Mouse (Mus musculus) thymus, adult 2 months (tissue): Measurements from ENCODE around the gene Hlx. TPM values are rescaled to one million over a fixed set of nuclear protein-coding genes. Genes with fewer than 3 reads are reported as not detected.

Experiments used
- DNase-seq: peaks from one replicate; pipeline ENCODE4 v3.0.0; 2021
- H3K27ac ChIP-seq: fragments of 200-500 bp; 2 replicates; pipeline ENCODE4 v1.5.1; 2012; ENCODE audit warnings: low read length, control low read depth; ENCODE audit not compliant: control insufficient read depth, insufficient read depth
- H3K27me3 ChIP-seq: fragments of 200-500 bp; 2 replicates; pipeline ENCODE4 v1.6.1; 2012; ENCODE audit warnings: mild to moderate bottlenecking, low read length, moderate library complexity, mixed read lengths; ENCODE audit not compliant: control insufficient read depth, insufficient read depth
- H3K36me3 ChIP-seq: fragments of 200-500 bp; 2 replicates; pipeline ENCODE4 v1.6.1; 2012; ENCODE audit warnings: mild to moderate bottlenecking, low read length, moderate library complexity; ENCODE audit not compliant: control insufficient read depth, insufficient read depth
- H3K4me1 ChIP-seq: fragments of 200-500 bp; replicated peaks from 2 replicates; pipeline ENCODE4 v1.6.1; 2012; ENCODE audit warnings: low read length; ENCODE audit not compliant: control insufficient read depth, insufficient read depth
- H3K4me3 ChIP-seq: fragments of 200-500 bp; 2 replicates; pipeline ENCODE4 v1.5.1; 2012; ENCODE audit warnings: mild to moderate bottlenecking, low read length, control low read depth, moderate library complexity; ENCODE audit not compliant: control insufficient read depth, insufficient read depth
- CTCF ChIP-seq: fragments of 200-500 bp; IDR thresholded peaks from 2 replicates; pipeline ENCODE4 v1.5.1; 2012; ENCODE audit warnings: mild to moderate bottlenecking, control low read depth, low read length, moderate library complexity, borderline replicate concordance; ENCODE audit not compliant: control insufficient read depth, poor library complexity, insufficient read depth; ENCODE audit errors: extremely low read depth
- POLR2A ChIP-seq: fragments of 200-500 bp; IDR thresholded peaks from 2 replicates; pipeline ENCODE4 v1.6.1; 2012; ENCODE audit warnings: mild to moderate bottlenecking, low read length, control low read depth, moderate library complexity; ENCODE audit not compliant: control insufficient read depth, poor library complexity, insufficient read depth; ENCODE audit errors: extremely low read depth
- WGBS: fragments of 180-500 bp; shearing (Covaris S2); methylation state at CpG from one replicate; pipeline ENCODE4 v1.1.7; 2018; 5-methylcytosine and 5-hydroxymethylcytosine counted together
- polyA plus RNA-seq: library from polyadenylated mRNA; depleted of rRNA; stranded (reverse); fragments of >200 nt; gene quantifications from 2 replicates; pipeline ENCODE4 v1.2.3, GENCODE M21; 2012; rRNA removed

Gene Hlx
- polyA plus RNA-seq, 1 experiment, result 18.4 TPM

GRCm38 (mm10) chr1:184691240-184691639 is 41.2 kb downstream of the Hlx start:
- TF ChIP-seq CTCF, result no peak
- no peak for TF ChIP-seq POLR2A
- H3K27me3 ChIP-seq, result no peaks in the 10 kb centered on the region
- H3K4me3 ChIP-seq, result no peak overlapping the region
- peaks cover 2% of the 10 kb centered on the region; the same call in 1 of the 2 replicates for H3K4me1 ChIP-seq
- H3K36me3 ChIP-seq, result no peaks in the 10 kb centered on the region
- no peak for DNase-seq
- 87% methylated on average over 8 of the region's 8 CpGs for WGBS
- H3K27ac ChIP-seq, result no peak overlapping the region

- H3K36me3 ChIP-seq, result no peaks in the 10 kb centered on the region
- H3K4me3 ChIP-seq, result no peak overlapping the region
- 78% methylated on average over 7 of the region's 7 CpGs for WGBS
- no peak overlapping the region for H3K27ac ChIP-seq
- no peak for DNase-seq
- no peaks in the 10 kb centered on the region for H3K27me3 ChIP-seq
- peaks cover 2% of the 10 kb centered on the region; the same call in 1 of the 2 replicates for H3K4me1 ChIP-seq
- no peak for TF ChIP-seq POLR2A
- TF ChIP-seq CTCF, result no peak
These were observed 44.4 kb downstream of the Hlx start for GRCm38 (mm10) chr1:184688026-184688425.

DNA sequence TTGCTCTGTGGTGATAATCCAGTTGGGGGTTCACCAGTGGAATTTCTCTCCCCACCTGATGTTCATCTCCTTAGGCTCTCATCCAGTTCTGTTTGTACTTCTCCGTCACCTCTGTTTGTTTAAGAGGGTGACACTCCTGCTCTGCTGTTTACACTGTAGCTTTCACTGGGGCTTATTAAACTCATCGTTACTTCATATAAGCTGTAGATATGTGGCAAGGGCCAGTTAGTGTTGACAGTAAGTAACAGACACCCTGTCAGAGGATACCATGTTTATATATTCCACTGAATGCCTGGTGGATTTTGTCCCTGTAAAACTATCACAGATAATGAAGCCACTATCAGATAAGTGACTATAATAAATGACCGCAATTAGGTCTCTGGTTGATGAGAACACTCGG is 44.9 kb downstream of the Hlx start:
- Histone ChIP-seq H3K4me1 (peaks cover under 1% of the 10 kb centered on the region; the same call in 1 of the 2 replicates), H3K4me3 (no peak overlapping the region), H3K27ac (no peak overlapping the region), H3K27me3 (no peaks in the 10 kb centered on the region), H3K36me3 (no peaks in the 10 kb centered on the region)
- 88% methylated on average over 4 of the region's 4 CpGs for WGBS
- no peak for DNase-seq
- TF ChIP-seq CTCF (no peak), POLR2A (no peak)

GRCm38 (mm10) chr1:184683541-184683940 is 48.9 kb downstream of the Hlx start:
- Histone ChIP-seq H3K27ac (no peak overlapping the region), H3K27me3 (no peaks in the 10 kb centered on the region), H3K4me3 (no peak overlapping the region), H3K36me3 (no peaks in the 10 kb centered on the region), H3K4me1 (no peaks in the 10 kb centered on the region)
- WGBS, result 10% methylated on average over 6 of the region's 6 CpGs
- no peak for TF ChIP-seq POLR2A
- no peak for TF ChIP-seq CTCF
- DNase-seq, result no peak

GRCm38 (mm10) chr1:184679416-184679965 is 52.9 kb downstream of the Hlx start:
- TF ChIP-seq CTCF (no peak), POLR2A (no peak)
- no peaks in the 10 kb centered on the region for H3K27me3 ChIP-seq
- H3K4me3 ChIP-seq, result no peak overlapping the region
- 93% methylated on average over 8 of the region's 8 CpGs for WGBS
- H3K36me3 ChIP-seq, result no peaks in the 10 kb centered on the region
- no peaks in the 10 kb centered on the region for H3K4me1 ChIP-seq
- no peak for DNase-seq
- H3K27ac ChIP-seq, result no peak overlapping the region

- no peak for DNase-seq
- no peak for TF ChIP-seq CTCF
- TF ChIP-seq POLR2A, result no peak
- H3K4me3 ChIP-seq, result no peak overlapping the region
- H3K36me3 ChIP-seq, result no peaks in the 10 kb centered on the region
- no peak overlapping the region for H3K27ac ChIP-seq
- no peaks in the 10 kb centered on the region for H3K4me1 ChIP-seq
- no peaks in the 10 kb centered on the region for H3K27me3 ChIP-seq
- 65% methylated on average over 2 of the region's 2 CpGs for WGBS
These were observed 54.8 kb downstream of the Hlx start for GRCm38 (mm10) chr1:184677641-184678040.

Other genes with a start within 250 kb of the Hlx start
- 5.2 and 6.2 TPM in 2 replicates for gene Marc1, start 78.7 kb upstream of the Hlx start, polyA plus RNA-seq
- 76.3 and 87.6 TPM in 2 replicates for gene Marc2, start 113.8 kb upstream of the Hlx start, polyA plus RNA-seq
- 3.2 and 3.7 TPM in 2 replicates for gene C130074G19Rik, start 150.6 kb upstream of the Hlx start, polyA plus RNA-seq